Mouse (Mus musculus) olfactory bulb, adult 2 months (tissue): Measurements from ENCODE around the gene Atp2a2.

ENCODE experiments used
- CTCF ChIP-seq: fragments of 200-500 bp; IDR thresholded peaks from 2 replicates; pipeline ENCODE4 v1.5.1; 2012; ENCODE audit warnings: low read depth, mild to moderate bottlenecking, low read length, moderate library complexity; ENCODE audit not compliant: insufficient read depth
- POLR2A ChIP-seq: fragments of 200-500 bp; IDR thresholded peaks from 2 replicates; pipeline ENCODE4 v1.6.1; 2012; ENCODE audit warnings: mild to moderate bottlenecking, low read depth, low read length, moderate library complexity; ENCODE audit not compliant: insufficient read depth

GRCm38 (mm10) chr5:122505554-122505953 is 3.5 kb upstream of the Atp2a2 start:
- TF ChIP-seq POLR2A (no peak), CTCF (no peak)
